Mouse (Mus musculus) spleen, postnatal 4 days (tissue): Measurements from ENCODE around the gene Tedc2.

Source experiments
- DNase-seq, 2 experiments: peaks; one replicate each; pipeline ENCODE4 v3.0.0; 2022; ENCODE audit warnings: low spot score in 2 of 2

Gene Tedc2

DNA sequence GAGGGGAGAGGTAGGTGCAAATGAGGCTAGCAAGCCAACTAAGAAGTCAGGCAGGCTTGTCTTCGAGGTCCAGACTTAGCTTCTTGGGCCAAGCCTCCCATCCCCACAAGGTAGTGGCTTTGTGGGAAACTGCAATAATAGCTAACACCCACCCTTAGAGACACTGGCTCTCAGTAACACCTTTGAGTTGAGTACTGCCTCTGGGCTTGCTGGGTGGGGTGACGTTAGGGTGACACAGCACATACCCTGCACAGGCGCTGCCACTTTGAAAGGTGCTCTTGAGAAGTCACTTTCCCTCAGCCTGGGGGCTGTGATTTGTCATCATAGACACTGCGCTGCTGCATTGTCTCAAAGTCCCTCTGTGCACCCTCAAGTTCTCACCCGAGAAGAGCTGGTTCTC, 26.9 kb downstream of the Tedc2 start:
- DNase-seq, result no peak

DNA sequence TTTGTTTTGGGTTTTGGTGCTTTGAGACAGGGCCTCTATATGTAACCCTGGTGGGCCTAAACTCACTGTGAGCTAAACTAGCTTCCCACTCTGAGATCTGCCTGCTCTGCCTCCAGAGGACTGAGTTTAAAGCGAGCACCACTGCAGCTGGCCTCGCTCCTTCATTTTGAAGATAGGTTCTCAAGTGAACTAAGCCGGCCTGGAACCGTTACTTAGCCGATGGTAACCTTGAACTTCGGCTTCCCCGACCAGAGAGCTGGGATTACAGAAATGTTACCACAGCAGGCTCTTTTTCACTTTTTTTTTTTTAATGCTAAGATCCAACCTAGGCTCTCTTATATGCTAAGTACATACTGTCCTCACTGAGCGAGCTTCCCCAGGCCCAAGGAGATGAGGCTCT, 27.4 kb downstream of the Tedc2 start:
- no peak for DNase-seq

DNA sequence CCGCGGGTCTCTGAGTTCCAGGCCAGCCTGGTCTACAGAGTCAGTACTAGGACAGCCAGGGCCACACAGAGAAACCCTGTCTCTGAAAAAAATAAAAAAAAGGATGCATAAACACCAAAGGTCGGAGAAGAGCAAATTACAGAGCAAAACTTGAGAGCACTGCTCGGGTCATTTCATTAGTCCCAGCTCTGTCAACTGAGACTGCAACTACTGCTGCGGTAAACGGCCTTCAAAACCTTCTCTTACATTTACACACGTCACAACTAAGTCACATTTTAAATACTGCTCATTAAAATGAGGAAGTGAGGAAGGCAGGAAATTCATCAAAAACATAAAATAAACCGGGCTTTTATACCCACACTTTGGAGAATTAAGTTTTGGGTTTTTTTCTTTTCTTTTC, 27.8 kb downstream of the Tedc2 start:
- no peak for DNase-seq

DNA sequence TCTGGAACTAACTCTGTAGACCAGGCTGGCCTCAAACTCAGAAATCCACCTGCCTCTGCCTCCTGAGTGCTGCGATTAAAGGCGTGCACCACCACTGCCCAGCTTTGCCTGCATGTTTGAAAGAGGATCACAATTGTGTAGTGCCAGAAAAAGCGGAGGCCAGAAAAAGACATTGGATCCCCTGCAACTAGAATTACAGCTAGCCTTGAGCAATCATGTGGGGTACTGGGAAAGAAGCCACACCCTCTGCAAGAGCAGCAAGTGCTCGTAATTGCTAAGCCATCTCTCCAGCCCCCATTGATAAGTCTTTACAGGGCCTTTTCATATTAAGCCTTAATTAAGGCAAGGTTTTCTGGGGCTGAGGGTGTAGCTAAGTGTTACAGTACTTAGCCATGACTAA, 29.2 kb downstream of the Tedc2 start:
- peak in 1 of 2 experiments; percentile 8 for DNase-seq

DNA sequence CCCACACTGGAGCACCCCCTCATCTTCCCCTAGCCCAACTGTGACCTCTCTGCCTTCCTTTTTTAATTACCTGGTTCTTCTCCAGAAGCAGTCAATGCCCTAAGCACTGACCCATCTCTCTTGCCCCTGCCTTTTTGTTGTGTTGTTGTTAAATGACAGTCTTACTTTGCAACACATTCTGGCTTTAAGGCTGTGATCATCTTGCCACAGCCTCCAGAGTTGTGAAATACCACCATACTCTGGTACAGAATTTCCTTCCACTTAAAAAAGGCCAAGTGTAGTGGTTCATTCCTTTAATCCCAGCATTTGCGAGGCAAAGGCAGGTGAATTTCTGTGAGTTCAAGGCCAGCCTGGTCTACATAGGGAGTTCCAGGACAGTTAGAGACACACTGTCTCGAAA, 29.7 kb downstream of the Tedc2 start:
- DNase-seq, result peak in 1 of 2 experiments; percentile 7

DNA sequence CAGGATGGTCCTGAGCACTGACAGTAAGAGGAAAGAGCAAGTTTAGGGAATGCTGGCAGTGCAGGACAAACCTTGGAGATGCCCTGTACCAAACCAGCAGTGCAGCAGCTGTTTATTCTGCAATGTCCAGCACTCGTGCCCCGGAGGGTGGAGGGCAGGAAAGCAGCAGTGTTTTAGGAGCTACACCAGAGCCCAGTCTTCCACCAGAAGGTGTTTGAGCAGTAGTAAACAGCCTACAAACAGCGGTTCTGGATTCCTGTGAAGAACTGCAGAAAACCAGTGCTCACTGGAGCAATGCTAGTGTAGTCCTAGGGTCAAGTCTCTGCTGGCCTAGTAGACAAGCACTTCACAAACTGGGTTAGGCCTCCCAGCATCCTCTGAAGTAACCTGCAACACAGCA, 46.4 kb downstream of the Tedc2 start:
- no peak for DNase-seq

DNA sequence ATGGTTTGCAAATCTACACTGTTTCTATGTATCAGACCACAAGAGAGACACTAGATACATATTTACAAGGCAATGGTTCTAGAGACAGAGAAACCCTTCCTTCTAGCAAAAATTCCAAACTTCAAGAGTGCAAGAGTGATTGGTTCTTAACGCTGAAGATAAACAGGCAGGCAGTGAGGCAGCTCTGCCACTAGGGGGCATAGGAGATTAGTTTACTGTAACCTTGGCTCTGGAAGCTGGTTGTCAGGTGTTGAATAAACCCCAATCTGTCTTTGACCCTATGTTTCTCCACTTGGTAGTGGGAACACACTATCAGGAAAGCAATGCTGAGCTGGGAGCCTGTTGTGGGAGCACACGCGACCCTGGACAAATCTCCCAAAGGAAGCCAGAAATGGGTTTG, 47.2 kb downstream of the Tedc2 start:
- DNase-seq, result peak; percentile 77 to 88

DNA sequence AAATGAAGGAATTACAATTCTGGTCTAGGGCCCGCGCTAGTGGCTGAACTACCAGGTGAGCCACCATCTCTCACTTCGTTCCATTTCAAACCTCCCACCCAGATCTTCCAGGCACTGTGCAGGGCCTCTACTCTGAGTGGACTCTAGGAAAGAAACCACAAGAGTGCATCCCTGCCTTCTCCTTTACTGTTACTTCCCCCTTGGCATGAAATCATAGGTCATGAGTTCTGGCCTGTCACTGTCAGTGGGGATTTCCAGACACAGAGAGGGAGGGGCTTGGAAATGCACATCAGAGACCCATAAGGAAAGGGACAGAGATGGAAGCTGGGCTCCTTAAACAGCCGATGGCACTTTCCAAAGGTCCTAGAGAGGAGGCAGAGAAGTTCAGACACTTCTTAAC, 48.9 kb downstream of the Tedc2 start:
- DNase-seq, result peak in 1 of 2 experiments; percentile 10

DNA sequence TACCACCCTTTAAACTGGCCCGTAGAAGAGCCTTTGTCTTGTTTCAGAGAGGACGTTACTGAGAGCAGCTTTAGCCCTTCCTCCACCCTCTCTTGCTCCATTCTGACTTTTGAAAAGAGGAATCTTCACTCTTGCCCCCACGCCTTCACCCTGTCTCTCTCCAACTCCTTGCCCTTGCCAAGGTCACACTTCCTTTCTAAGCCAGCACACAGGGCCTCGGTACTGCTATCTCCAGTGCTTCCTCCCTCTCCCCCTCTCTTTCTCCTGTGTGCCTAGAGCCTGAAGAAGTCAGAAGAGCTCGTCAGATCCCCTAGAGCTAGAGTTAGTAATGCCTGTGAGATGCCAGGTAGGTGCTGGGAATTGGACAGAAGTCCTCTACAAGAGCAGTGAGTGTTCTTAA, 49.9 kb downstream of the Tedc2 start:
- DNase-seq, result peak; percentile 14 to 62

DNA sequence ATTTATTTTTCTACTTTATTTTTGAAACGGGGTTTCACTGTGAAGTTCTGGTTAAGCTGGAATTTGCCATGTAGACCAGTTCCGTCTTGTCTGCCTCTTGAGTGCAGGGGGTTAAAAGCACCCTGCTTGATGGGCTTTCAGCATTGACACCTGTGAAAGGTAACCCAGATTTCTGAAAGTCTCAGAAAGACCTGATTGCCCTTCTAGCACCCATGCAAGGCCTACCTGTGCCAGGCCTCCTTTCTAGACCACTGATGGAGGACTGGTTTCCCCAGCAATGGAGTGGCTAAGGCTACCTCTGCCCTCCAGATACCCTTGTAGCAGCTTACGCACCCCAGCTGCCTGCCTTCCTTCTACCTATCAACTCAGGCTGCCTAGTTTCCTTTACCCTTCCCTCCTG, 50.5 kb downstream of the Tedc2 start:
- DNase-seq, result peak in 1 of 2 experiments; percentile 58

DNA sequence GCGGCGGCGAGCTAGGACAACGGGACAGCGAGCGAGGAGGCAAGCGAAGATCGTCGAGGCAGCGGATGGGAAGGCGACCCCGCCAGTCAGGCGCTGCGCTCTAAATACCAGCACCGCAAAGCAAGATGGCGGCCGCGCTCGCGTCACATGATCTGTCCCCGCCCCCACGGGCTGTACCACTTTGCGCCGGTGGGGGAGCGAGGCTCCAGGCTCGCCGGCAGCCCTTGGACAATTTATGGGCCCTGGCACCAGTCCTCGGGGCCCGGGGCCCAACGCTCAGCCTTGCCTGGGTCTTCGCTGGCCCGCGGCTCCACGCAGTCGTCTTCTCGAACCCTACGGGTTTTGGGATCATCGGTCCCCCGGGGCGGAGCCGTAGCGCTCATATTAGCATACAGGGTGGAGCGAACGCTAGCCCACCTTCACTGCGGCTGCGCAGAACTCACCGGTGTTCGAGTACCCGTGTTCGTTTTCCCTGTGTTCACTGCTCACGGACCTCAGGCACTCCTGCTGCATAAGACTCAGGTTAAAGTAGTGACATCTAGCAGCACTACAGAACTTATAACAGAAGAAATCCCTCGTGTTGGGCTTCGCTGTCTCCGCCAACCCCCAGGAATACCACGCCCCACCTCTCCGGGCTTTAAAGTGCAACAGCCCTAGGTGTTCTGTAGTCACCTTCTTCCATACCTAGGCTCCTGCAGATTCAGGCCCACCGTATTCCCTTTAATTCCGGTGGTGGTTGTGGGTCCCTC, 51.2 kb downstream of the Tedc2 start, which contains the start of gene Atp6v0c:
TSS of gene Atp6v0c (minus strand) at position 386 of the 749 bp plus-strand sequence.
- DNase-seq, result peak; percentile 94 to 98

DNA sequence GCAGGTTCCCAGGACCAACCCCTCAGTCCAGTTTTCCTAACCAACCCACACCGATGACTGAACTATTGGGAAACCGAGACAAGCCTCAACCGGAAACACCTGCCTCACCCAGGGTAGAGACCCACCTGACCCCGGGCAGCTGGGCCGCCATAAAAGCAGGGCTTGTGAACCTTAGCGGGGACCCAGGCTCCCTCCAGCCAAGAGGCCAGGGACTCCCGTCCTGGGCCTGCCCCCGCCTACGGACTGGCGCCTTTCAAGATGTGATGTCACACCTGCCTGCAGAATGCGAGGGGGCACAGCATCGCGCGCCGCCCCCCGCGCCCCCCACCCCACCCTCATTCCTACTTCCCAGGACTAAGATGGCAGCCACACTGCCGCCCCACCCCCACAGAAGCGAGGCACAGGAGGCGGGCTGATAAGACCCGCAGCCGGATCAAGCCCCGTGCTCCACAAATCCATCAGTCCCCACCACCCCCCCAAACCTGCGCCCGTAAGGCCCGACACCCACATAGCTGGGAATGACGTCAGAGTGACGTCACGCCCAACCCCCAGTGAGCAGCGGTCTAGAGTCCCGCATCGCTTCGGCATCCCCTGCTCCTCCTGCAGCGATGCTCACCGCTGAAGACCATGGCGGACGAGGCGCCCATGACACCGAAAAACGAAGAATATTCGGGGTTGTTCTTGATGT, 51.9 kb downstream of the Tedc2 start:
- DNase-seq, result peak; percentile 66 to 86

DNA sequence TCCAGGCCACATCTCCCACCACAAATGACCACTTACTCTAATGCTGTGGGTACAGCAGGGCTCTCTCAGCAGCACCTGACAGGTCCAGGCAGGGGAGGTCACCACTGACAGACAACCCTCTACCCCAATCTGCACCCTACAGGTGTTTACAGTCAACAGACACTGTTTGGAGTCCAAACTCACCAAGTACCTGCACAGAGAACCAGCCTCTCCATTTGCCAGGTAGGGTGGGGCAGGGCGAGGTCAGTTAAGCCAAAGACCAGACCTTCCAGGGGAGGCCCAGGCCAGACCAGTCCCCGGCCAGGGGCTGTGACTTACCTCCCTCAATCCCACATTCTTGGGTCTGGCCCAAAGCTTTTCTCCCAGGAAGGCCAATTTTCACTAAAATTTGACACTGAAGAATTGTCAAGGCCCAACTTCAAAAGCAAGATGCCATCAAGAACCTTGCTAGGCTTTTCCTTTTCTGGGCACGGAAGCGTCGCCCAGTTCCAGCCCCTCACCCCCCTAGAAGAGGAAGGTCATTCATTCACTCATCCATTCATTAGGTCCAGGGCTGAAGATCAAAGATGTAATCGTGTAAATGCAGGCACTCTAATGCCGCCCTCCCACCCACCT, 52.7 kb downstream of the Tedc2 start:
- DNase-seq, result peak in 1 of 2 experiments; percentile 65

DNA sequence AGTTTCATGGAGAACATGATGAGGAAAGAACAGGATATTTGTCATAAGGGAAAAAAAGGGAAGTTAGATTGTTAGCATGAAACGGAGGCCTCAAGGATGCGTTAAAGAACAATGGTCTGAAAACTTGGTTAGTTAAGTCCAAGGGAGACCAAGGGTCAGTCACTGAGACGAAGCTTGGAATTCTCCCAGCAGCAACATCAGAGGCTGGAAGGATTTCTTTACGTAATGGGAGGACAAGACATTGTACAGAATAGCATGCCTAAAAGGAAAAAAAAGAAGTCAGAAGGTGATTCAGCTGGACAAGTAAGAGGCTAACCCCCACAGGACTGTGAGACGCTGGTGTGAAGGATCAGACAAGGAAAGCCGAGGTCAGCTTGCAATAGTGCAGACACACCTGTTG, 53.5 kb downstream of the Tedc2 start:
- DNase-seq, result no peak
